Mouse (Mus musculus): Measurements from ENCODE around the gene Ildr1. TPM values are rescaled to one million over a fixed set of nuclear protein-coding genes. Genes with fewer than 3 reads are reported as not detected.

The Ildr1 gene
- total and polyA plus RNA-seq, 2 experiments from 2014 or later, result 4.4 TPM; not detected in 1

- H3K4me2 ChIP-seq (ENCODE audit: low read depth, low read length), result no peak overlapping the region
- no peak overlapping the region for H3K4me3 ChIP-seq (ENCODE audit: low read depth, low read length)
- no peaks in the 10 kb centered on the region for H3K9me3 ChIP-seq (replicated peaks; ENCODE audit: control insufficient read depth, low read length)
- H3K27me3 ChIP-seq (ENCODE audit: control insufficient read depth, insufficient read depth, low read length), result no peaks in the 10 kb centered on the region
- no peak for ATAC-seq (ENCODE audit: insufficient read depth, low read depth)
- WGBS, result 85% methylated on average over 1 of the region's 1 CpGs
- TF ChIP-seq EP300 (IDR thresholded peaks at IDR 0.05; ENCODE audit: low read depth) (no peak), CTCF (IDR thresholded peaks at IDR 0.05; ENCODE audit: low read depth) (no peak)
- no peak overlapping the region for H3K9ac ChIP-seq (replicated peaks; ENCODE audit: low read depth, low read length)
- no peaks in the 10 kb centered on the region for H3K4me1 ChIP-seq (ENCODE audit: control insufficient read depth, insufficient read depth)
- no peak for DNase-seq (ENCODE audit: low spot score)
- no peak overlapping the region for H3K27ac ChIP-seq (ENCODE audit: low read depth)
- no peaks in the 10 kb centered on the region for H3K36me3 ChIP-seq (replicated peaks; ENCODE audit: control insufficient read depth, insufficient read depth, low read length)
These were observed 38.6 kb upstream of the Ildr1 start for GRCm38 (mm10) chr16:36655199-36655598.

GRCm38 (mm10) chr16:36655910-36656309 is 37.9 kb upstream of the Ildr1 start:
- DNase-seq (ENCODE audit: low spot score), result no peak
- TF ChIP-seq EP300 (IDR thresholded peaks at IDR 0.05; ENCODE audit: low read depth) (no peak), CTCF (IDR thresholded peaks at IDR 0.05; ENCODE audit: low read depth) (no peak)
- no peak for ATAC-seq (ENCODE audit: insufficient read depth, low read depth)
- H3K27me3 ChIP-seq (ENCODE audit: control insufficient read depth, insufficient read depth, low read length), result no peaks in the 10 kb centered on the region
- no peaks in the 10 kb centered on the region for H3K36me3 ChIP-seq (replicated peaks; ENCODE audit: control insufficient read depth, insufficient read depth, low read length)
- no peak overlapping the region for H3K9ac ChIP-seq (replicated peaks; ENCODE audit: low read depth, low read length)
- H3K9me3 ChIP-seq (replicated peaks; ENCODE audit: control insufficient read depth, low read length), result no peaks in the 10 kb centered on the region
- H3K4me3 ChIP-seq (ENCODE audit: low read depth, low read length), result no peak overlapping the region
- H3K4me2 ChIP-seq (ENCODE audit: low read depth, low read length), result no peak overlapping the region
- WGBS, result 83% methylated on average over 4 of the region's 4 CpGs
- no peak overlapping the region for H3K27ac ChIP-seq (ENCODE audit: low read depth)
- no peaks in the 10 kb centered on the region for H3K4me1 ChIP-seq (ENCODE audit: control insufficient read depth, insufficient read depth)

- H3K9me3 ChIP-seq (replicated peaks; ENCODE audit: control insufficient read depth, low read length), result no peaks in the 10 kb centered on the region
- DNase-seq (ENCODE audit: low spot score), result no peak
- TF ChIP-seq EP300 (IDR thresholded peaks at IDR 0.05; ENCODE audit: low read depth), result no peak
- no peak for TF ChIP-seq CTCF (IDR thresholded peaks at IDR 0.05; ENCODE audit: low read depth)
- H3K27ac ChIP-seq (ENCODE audit: low read depth), result no peak overlapping the region
- ATAC-seq (ENCODE audit: insufficient read depth, low read depth), result no peak
- no peaks in the 10 kb centered on the region for H3K27me3 ChIP-seq (ENCODE audit: control insufficient read depth, insufficient read depth, low read length)
- H3K4me2 ChIP-seq (ENCODE audit: low read depth, low read length), result no peak overlapping the region
- H3K36me3 ChIP-seq (replicated peaks; ENCODE audit: control insufficient read depth, insufficient read depth, low read length), result no peaks in the 10 kb centered on the region
- H3K9ac ChIP-seq (replicated peaks; ENCODE audit: low read depth, low read length), result no peak overlapping the region
- WGBS, result 84% methylated on average over 10 of the region's 10 CpGs
- H3K4me1 ChIP-seq (ENCODE audit: control insufficient read depth, insufficient read depth), result no peaks in the 10 kb centered on the region
- H3K4me3 ChIP-seq (ENCODE audit: low read depth, low read length), result no peak overlapping the region
These were observed 32.4 kb upstream of the Ildr1 start for GRCm38 (mm10) chr16:36661330-36661729.

GRCm38 (mm10) chr16:36663484-36663883 is 30.3 kb upstream of the Ildr1 start:
- no peak overlapping the region for H3K27ac ChIP-seq (ENCODE audit: low read depth)
- TF ChIP-seq EP300 (IDR thresholded peaks at IDR 0.05; ENCODE audit: low read depth) (no peak), CTCF (IDR thresholded peaks at IDR 0.05; ENCODE audit: low read depth) (no peak)
- no peaks in the 10 kb centered on the region for H3K9me3 ChIP-seq (replicated peaks; ENCODE audit: control insufficient read depth, low read length)
- no peaks in the 10 kb centered on the region for H3K36me3 ChIP-seq (replicated peaks; ENCODE audit: control insufficient read depth, insufficient read depth, low read length)
- ATAC-seq (ENCODE audit: insufficient read depth, low read depth), result no peak
- H3K27me3 ChIP-seq (ENCODE audit: control insufficient read depth, insufficient read depth, low read length), result no peaks in the 10 kb centered on the region
- H3K4me1 ChIP-seq (ENCODE audit: control insufficient read depth, insufficient read depth), result no peaks in the 10 kb centered on the region
- H3K4me2 ChIP-seq (ENCODE audit: low read depth, low read length), result no peak overlapping the region
- 61% methylated on average over 5 of the region's 5 CpGs for WGBS
- H3K9ac ChIP-seq (replicated peaks; ENCODE audit: low read depth, low read length), result no peak overlapping the region
- no peak for DNase-seq (ENCODE audit: low spot score)
- no peak overlapping the region for H3K4me3 ChIP-seq (ENCODE audit: low read depth, low read length)

GRCm38 (mm10) chr16:36665782-36666181 is 28.0 kb upstream of the Ildr1 start, which contains the start of gene Cd86:
Gene Cd86 (minus strand): TSS chr16:36666081.
- Histone ChIP-seq H3K9ac (replicated peaks; ENCODE audit: low read depth, low read length) (no peak within 1 kb of the TSS), H3K27ac (ENCODE audit: low read depth) (no peak within 1 kb of the TSS), H3K4me2 (ENCODE audit: low read depth, low read length) (no peak within 1 kb of the TSS), H3K4me3 (ENCODE audit: low read depth, low read length) (no peak within 1 kb of the TSS), H3K27me3 (ENCODE audit: control insufficient read depth, insufficient read depth, low read length) (no peaks in the 10 kb centered on the region), H3K9me3 (replicated peaks; ENCODE audit: control insufficient read depth, low read length) (no peaks in the 10 kb centered on the region), H3K4me1 (ENCODE audit: control insufficient read depth, insufficient read depth) (no peaks in the 10 kb centered on the region), H3K36me3 (replicated peaks; ENCODE audit: control insufficient read depth, insufficient read depth, low read length) (no peaks in the 10 kb centered on the region)
- ATAC-seq (ENCODE audit: insufficient read depth, low read depth) (no peak), DNase-seq (ENCODE audit: low spot score) (no peak)
- 74% methylated on average over 13 of the region's 13 CpGs for WGBS
- TF ChIP-seq CTCF (IDR thresholded peaks at IDR 0.05; ENCODE audit: low read depth) (no peak), EP300 (IDR thresholded peaks at IDR 0.05; ENCODE audit: low read depth) (no peak)

- H3K27me3 ChIP-seq (ENCODE audit: control insufficient read depth, insufficient read depth, low read length), result no peaks in the 10 kb centered on the region
- no peaks in the 10 kb centered on the region for H3K9me3 ChIP-seq (replicated peaks; ENCODE audit: control insufficient read depth, low read length)
- H3K36me3 ChIP-seq (replicated peaks; ENCODE audit: control insufficient read depth, insufficient read depth, low read length), result no peaks in the 10 kb centered on the region
- H3K27ac ChIP-seq (ENCODE audit: low read depth), result no peak overlapping the region
- H3K4me1 ChIP-seq (ENCODE audit: control insufficient read depth, insufficient read depth), result no peaks in the 10 kb centered on the region
- no peak overlapping the region for H3K4me3 ChIP-seq (ENCODE audit: low read depth, low read length)
- no peak for ATAC-seq (ENCODE audit: insufficient read depth, low read depth)
- TF ChIP-seq EP300 (IDR thresholded peaks at IDR 0.05; ENCODE audit: low read depth), result no peak
- no peak for TF ChIP-seq CTCF (IDR thresholded peaks at IDR 0.05; ENCODE audit: low read depth)
- no peak overlapping the region for H3K9ac ChIP-seq (replicated peaks; ENCODE audit: low read depth, low read length)
- no peak overlapping the region for H3K4me2 ChIP-seq (ENCODE audit: low read depth, low read length)
- DNase-seq (ENCODE audit: low spot score), result no peak
- WGBS, result 79% methylated on average over 10 of the region's 10 CpGs
These were observed 27.2 kb upstream of the Ildr1 start for GRCm38 (mm10) chr16:36666448-36667017.
